In the genomic region with DNA sequence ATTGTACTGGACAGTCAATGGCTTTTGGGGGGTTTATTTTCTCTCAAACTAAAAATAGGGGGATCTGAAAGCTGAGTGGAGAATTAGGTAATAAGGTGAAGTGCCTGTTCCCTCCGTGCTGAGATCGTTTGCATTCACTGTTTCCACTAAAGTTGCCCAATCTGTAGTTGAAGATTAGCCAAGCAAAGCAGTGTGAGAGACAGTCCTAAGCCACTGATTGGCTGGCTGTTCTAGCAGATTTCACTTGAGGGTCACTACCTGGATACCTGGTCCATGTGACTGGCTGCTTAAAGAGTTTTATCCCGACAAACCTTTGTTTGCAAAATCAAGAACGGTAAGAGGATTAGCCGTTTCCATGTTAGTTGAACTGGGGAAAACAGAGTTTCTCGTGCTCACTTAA, we compare ENCODE assay signal across 11 mouse cellular contexts. TPM values are rescaled to one million over a fixed set of nuclear protein-coding genes. Genes with fewer than 3 reads are reported as not detected.
DNase-seq lines count a peak whose midpoint lies in the region; ATAC-seq and TF ChIP-seq lines count a peak whose summit lies in the region.
"Had no signal": no experiment of that assay in that cellular context is flagged by ENCODE, and none has a peak within 500 bp of the region (broad histone marks: within the 10 kb centered on the region; RNA-seq: fewer than 3 reads in every experiment).

No protein-coding gene starts in this region.

- H3K36me3 ChIP-seq in liver, adult 2 months (ENCODE audit: control insufficient read depth, insufficient read depth, low read length), result peaks cover 2% of the 10 kb centered on the region; the same call in 1 of the 2 replicates
- no peaks in the 10 kb centered on the region for H3K36me3 ChIP-seq in kidney, embryonic 14.5 days (ENCODE audit: control insufficient read depth, insufficient read depth, low read length)
- no peaks in the 10 kb centered on the region for H3K36me3 ChIP-seq in lung, embryonic 15.5 days
- no peaks in the 10 kb centered on the region for H3K36me3 ChIP-seq in heart, embryonic 11.5 days (ENCODE audit: control insufficient read depth, insufficient read depth, low read length)
- H3K36me3 ChIP-seq: limb, embryonic 15.5 days; neural tube, embryonic 12.5 days had no signal

- peak overlapping the region; percentile 54 for H3K9ac ChIP-seq in liver, adult 2 months (ENCODE audit: low read depth, low read length)
- no peak overlapping the region for H3K9ac ChIP-seq in kidney, embryonic 14.5 days (ENCODE audit: low read depth, low read length)
- no peak overlapping the region for H3K9ac ChIP-seq in lung, embryonic 15.5 days
- no peak overlapping the region for H3K9ac ChIP-seq in heart, embryonic 11.5 days (ENCODE audit: low read depth, low read length)
- H3K9ac ChIP-seq: limb, embryonic 15.5 days; neural tube, embryonic 12.5 days had no signal

- H3K79me2 ChIP-seq in liver, adult 2 months (ENCODE audit: control insufficient read depth, insufficient read depth, low read length), result peaks cover 29% of the 10 kb centered on the region

- H3K4me2 ChIP-seq in kidney, embryonic 14.5 days (replicated peaks; ENCODE audit: low read depth, low read length), result 0 out of 2 replicates have a peak overlapping the region, but pooled peaks have one; percentile 4
- H3K4me2 ChIP-seq in lung, embryonic 15.5 days, result peak overlapping the region; percentile 23; the same call in 1 of the 2 replicates
- H3K4me2 ChIP-seq in heart, embryonic 11.5 days, result no peak overlapping the region
- H3K4me2 ChIP-seq: limb, embryonic 15.5 days; neural tube, embryonic 12.5 days had no signal

- peak; percentile 81; the same call in 1 of the 2 replicates for ATAC-seq in kidney, embryonic 14.5 days (ENCODE audit: low FRiP score, low TSS enrichment)
- ATAC-seq in lung, embryonic 15.5 days (ENCODE audit: borderline replicate concordance, extremely low read depth, low FRiP score, low TSS enrichment), result peak; percentile 89; the same call in 1 of the 2 replicates
- no peak for ATAC-seq in heart, embryonic 11.5 days (replicated peaks; ENCODE audit: insufficient number of reproducible peaks, low FRiP score, low TSS enrichment)

- no peaks in the 10 kb centered on the region for H3K27me3 ChIP-seq in liver, adult 2 months (ENCODE audit: control insufficient read depth, insufficient read depth, low read length)
- no peaks in the 10 kb centered on the region for H3K27me3 ChIP-seq in kidney, embryonic 14.5 days (ENCODE audit: control insufficient read depth, insufficient read depth, low read length)
- no peaks in the 10 kb centered on the region for H3K27me3 ChIP-seq in lung, embryonic 15.5 days
- H3K27me3 ChIP-seq in heart, embryonic 11.5 days (ENCODE audit: control insufficient read depth, insufficient read depth, low read length), result no peaks in the 10 kb centered on the region
- H3K27me3 ChIP-seq: limb, embryonic 15.5 days; neural tube, embryonic 12.5 days had no signal

- peaks cover 15% of the 10 kb centered on the region for H3K4me1 ChIP-seq in liver, adult 2 months (ENCODE audit: control insufficient read depth, insufficient read depth, low read length)
- no peaks in the 10 kb centered on the region for H3K4me1 ChIP-seq in kidney, embryonic 14.5 days (ENCODE audit: control insufficient read depth, insufficient read depth, low read length)
- peaks cover 8% of the 10 kb centered on the region for H3K4me1 ChIP-seq in lung, embryonic 15.5 days
- no peaks in the 10 kb centered on the region; the same call in 1 of the 2 replicates for H3K4me1 ChIP-seq in heart, embryonic 11.5 days (ENCODE audit: control insufficient read depth, insufficient read depth, low read length)
- H3K4me1 ChIP-seq: limb, embryonic 15.5 days; neural tube, embryonic 12.5 days had no signal

- H3K27ac ChIP-seq in liver, adult 2 months (replicated peaks; ENCODE audit: insufficient read depth, low read depth, low read length), result peak overlapping the region; percentile 92
- peak overlapping the region; percentile 32; the same call in 1 of the 2 replicates for H3K27ac ChIP-seq in kidney, embryonic 14.5 days (ENCODE audit: low read depth, low read length)
- peak overlapping the region; percentile 88 for H3K27ac ChIP-seq in lung, embryonic 15.5 days
- H3K27ac ChIP-seq in heart, embryonic 11.5 days (ENCODE audit: low read depth, low read length), result no peak overlapping the region
- H3K27ac ChIP-seq: limb, embryonic 15.5 days; neural tube, embryonic 12.5 days had no signal

- no peak for TF ChIP-seq CTCF in liver, adult 2 months (IDR thresholded peaks at IDR 0.05; ENCODE audit: low read depth, low read length)

- TF ChIP-seq POLR2A in liver, adult 2 months (IDR thresholded peaks at IDR 0.05; ENCODE audit: extremely low read depth, insufficient read depth, low read length), result no peak

- 21% methylated on average over 6 of the region's 6 CpGs for WGBS in liver, adult 2 months
- WGBS in kidney, embryonic 14.5 days, result 44% methylated on average over 6 of the region's 6 CpGs
- WGBS in lung, embryonic 15.5 days, result 51% methylated on average over 6 of the region's 6 CpGs
- 71% methylated on average over 6 of the region's 6 CpGs for WGBS in heart, embryonic 11.5 days (ENCODE audit: insufficient replicate concordance)

- H3K4me3 ChIP-seq in liver, adult 2 months (ENCODE audit: insufficient read depth, low read depth, low read length), result peak overlapping the region; percentile 21; the same call in 1 of the 2 replicates
- H3K4me3 ChIP-seq in kidney, embryonic 14.5 days (ENCODE audit: low read length), result no peak overlapping the region
- H3K4me3 ChIP-seq in lung, embryonic 15.5 days, result no peak overlapping the region
- H3K4me3 ChIP-seq in heart, embryonic 11.5 days (ENCODE audit: low read depth, low read length), result no peak overlapping the region
- H3K4me3 ChIP-seq: limb, embryonic 15.5 days; neural tube, embryonic 12.5 days had no signal

- H3K9me3 ChIP-seq in kidney, embryonic 14.5 days (ENCODE audit: control insufficient read depth, low read length), result no peaks in the 10 kb centered on the region
- H3K9me3 ChIP-seq in lung, embryonic 15.5 days, result no peaks in the 10 kb centered on the region
- no peaks in the 10 kb centered on the region for H3K9me3 ChIP-seq in heart, embryonic 11.5 days (replicated peaks; ENCODE audit: control insufficient read depth, low read length)
- H3K9me3 ChIP-seq: limb, embryonic 15.5 days; neural tube, embryonic 12.5 days had no signal

- DNase-seq in liver, adult 2 months (ENCODE audit: extremely low read depth, low read depth, low spot score), result peak; percentile 100
- DNase-seq in liver, result no peak
- DNase-seq in yolk sac, embryonic 10.5 days (ENCODE audit: low spot score), result peak; percentile 80
- no peak for DNase-seq in frontal cortex, postnatal 25 days (ENCODE audit: low spot score in 2 of 2)
- DNase-seq in cerebellum, adult 9-11 months, result no peak
- DNase-seq: embryo, embryonic 11 days had no signal

RNA-seq across cellular contexts. Expression of gene Rbm47, which starts 58.7 kb away (rescaled TPM):
- total RNA-seq in liver, adult 2 months (2014; rRNA removed), result 63.5 and 81.8 TPM in 2 replicates
- polyA plus RNA-seq in liver, adult 2 months (2012; rRNA removed), result 47.4 and 58.7 TPM in 2 replicates
- polyA plus RNA-seq in kidney, embryonic 14.5 days (2014; fragmentation: Nextera tagmentation; extraction: Ambion mirVana), result 27.6 and 45.6 TPM in 2 replicates
- 23.6 and 28.5 TPM in 2 replicates for polyA plus RNA-seq in lung, embryonic 15.5 days (2015; fragmentation: Nextera tagmentation; extraction: Ambion mirVana)
- 1.1 and 1.8 TPM in 2 replicates for polyA plus RNA-seq in heart, embryonic 11.5 days (2014; fragmentation: Nextera tagmentation; extraction: Ambion mirVana)

Comparison
In these comparisons a context has a peak if more than half of its experiments do, and no peak if none do; other contexts are left out.
1. DNase-seq: peak in liver, adult 2 months (single experiment) and yolk sac, embryonic 10.5 days (single experiment); none in liver (single experiment), frontal cortex, postnatal 25 days (0 of 2) and cerebellum, adult 9-11 months (single experiment).